Mouse (Mus musculus) activated CD4-positive, CD25-positive, alpha-beta regulatory T cell, adult 9 weeks (primary cell): ENCODE results near the gene Gm28308. TPM values are rescaled to one million over a fixed set of nuclear protein-coding genes. Genes with fewer than 3 reads are reported as not detected.

Experiments used
- polyA plus RNA-seq: library from polyadenylated mRNA; unstranded; fragments of 100-300 nt; shearing (Covaris generic); gene quantifications from one replicate; pipeline ENCODE4 v1.2.1, GENCODE M21; 2017

Gene Gm28308
- polyA plus RNA-seq, 1 experiment from 2014 or later: not detected

Other genes starting within 250 kb of the Gm28308 start
- gene Skap2, start 200.8 kb downstream of the Gm28308 start, polyA plus RNA-seq: 27.1 TPM
- gene Hoxa1, start 55.0 kb downstream of the Gm28308 start, polyA plus RNA-seq: not detected
- gene Hoxa2, start 48.5 kb downstream of the Gm28308 start, polyA plus RNA-seq: not detected
- gene 5730596B20Rik, start 35.8 kb downstream of the Gm28308 start, polyA plus RNA-seq: not detected
- gene Hoxa4, start 21.6 kb downstream of the Gm28308 start, polyA plus RNA-seq: not detected
- gene Hoxa5, start 8.8 kb downstream of the Gm28308 start, polyA plus RNA-seq: not detected
- not detected for gene Hoxa6, start 4.6 kb downstream of the Gm28308 start, polyA plus RNA-seq
- gene Hoxa3, start within 50 bp of the Gm28308 start, polyA plus RNA-seq: not detected
- not detected for gene Hoxa7, start 8.5 kb upstream of the Gm28308 start, polyA plus RNA-seq
- gene Hoxa9, start 17.8 kb upstream of the Gm28308 start, polyA plus RNA-seq: not detected
- not detected for gene Hoxa10, start 27.5 kb upstream of the Gm28308 start, polyA plus RNA-seq
- not detected for gene Hoxa11, start 32.5 kb upstream of the Gm28308 start, polyA plus RNA-seq
- gene Hoxa13, start 47.5 kb upstream of the Gm28308 start, polyA plus RNA-seq: not detected
- gene Evx1, start 100.2 kb upstream of the Gm28308 start, polyA plus RNA-seq: not detected